Mouse (Mus musculus): ENCODE results near the gene Clec14a. TPM values are rescaled to one million over a fixed set of nuclear protein-coding genes. Genes with fewer than 3 reads are reported as not detected.
"Not testable (repeated sequence)": the region's sequence is repeated elsewhere in the genome, so short reads cannot be mapped to it uniquely, and the experiment has no call there.

Clec14a gene
- polyA plus RNA-seq (2015; fragmentation: Nextera tagmentation; extraction: Ambion mirVana) = 7.5 and 7.6 TPM in 2 replicates

DNA sequence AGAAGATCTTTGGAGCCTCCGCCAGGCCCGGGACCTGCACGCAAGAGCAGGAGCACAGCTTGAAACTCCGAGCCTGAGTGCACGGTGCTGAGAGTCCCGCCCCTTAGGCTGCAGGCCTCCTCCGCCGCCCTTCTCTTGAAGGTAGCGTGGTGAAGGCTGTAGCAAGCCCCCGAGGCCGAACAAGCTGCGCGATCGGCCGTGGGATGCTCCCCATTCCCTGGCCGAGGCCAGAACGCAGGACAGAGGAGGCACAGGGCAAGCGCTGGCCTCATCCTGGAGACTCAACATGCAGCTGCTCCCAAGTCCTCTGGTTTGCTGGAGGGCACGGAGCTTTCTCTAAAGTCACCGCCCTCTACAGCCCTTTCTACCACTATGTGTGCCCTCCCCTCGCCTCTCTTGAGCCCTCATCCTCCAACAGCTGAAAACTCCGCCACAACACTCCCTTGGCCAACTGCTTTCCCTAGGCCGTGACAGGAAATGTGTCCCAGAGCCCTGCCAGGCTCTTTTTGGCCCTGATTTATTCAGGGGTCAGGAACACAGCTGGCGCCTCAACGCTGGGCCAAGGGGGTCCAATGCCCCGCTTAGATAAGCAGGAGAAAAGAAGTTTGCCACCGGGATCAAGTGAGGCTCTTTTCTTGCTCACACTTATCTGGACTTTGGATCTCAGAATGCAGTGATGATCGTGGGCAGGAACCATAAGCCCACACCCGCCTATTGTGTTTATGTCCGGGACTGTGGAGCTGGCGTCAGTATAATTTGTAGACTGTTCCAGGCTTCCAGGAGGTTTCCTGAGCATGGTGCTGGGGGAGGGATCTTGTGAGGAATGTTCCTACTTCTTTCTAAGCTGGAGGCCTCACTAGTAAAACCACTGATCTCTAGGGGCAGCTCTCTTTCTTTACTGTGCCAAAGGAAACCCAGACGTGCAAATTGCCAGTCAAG is at the start of gene Clec14a:
Clec14a (minus strand) TSS at position 728 of the 939 bp plus-strand sequence.
- Histone ChIP-seq H3K4me3 (peak within 1 kb of the TSS; percentile 45), H3K27me3 (peaks cover 7% of the 10 kb centered on the region), H3K27ac (peak within 1 kb of the TSS; percentile 52), H3K36me3 (no peaks in the 10 kb centered on the region), H3K4me1 (replicated peaks) (peaks cover 15% of the 10 kb centered on the region), H3K4me2 (peak within 1 kb of the TSS; percentile 78), H3K9ac (peak within 1 kb of the TSS; percentile 70), H3K9me3 (no peaks in the 10 kb centered on the region)
- peak; percentile 88 for ATAC-seq (ENCODE audit: low FRiP score)
- WGBS = 9% methylated on average over 32 of the region's 32 CpGs

DNA sequence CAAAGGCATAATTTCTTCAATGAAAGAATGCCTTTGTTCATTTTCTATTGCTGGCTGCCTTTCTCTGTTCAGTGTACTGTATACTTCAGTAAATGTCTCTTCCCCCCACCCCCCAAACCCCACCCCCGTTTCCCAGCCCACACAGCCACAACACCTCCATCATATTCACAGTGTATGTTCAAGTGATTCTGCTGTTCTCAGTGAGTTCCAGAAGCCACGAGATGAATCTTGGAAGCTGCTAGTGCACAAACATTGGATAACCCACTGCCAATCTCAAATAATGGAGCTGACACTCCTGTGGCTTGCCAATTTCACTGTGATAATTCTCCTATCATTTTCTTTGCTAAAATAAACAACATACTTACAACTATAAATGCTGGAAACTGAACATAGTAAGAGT is 38.7 kb upstream of the Clec14a start:
- Histone ChIP-seq H3K27ac (no peak overlapping the region), H3K4me1 (replicated peaks) (no peaks in the 10 kb centered on the region), H3K36me3 (no peaks in the 10 kb centered on the region), H3K27me3 (no peaks in the 10 kb centered on the region), H3K4me2 (no peak overlapping the region), H3K9ac (no peak overlapping the region), H3K9me3 (no peaks in the 10 kb centered on the region), H3K4me3 (no peak overlapping the region)
- ATAC-seq (ENCODE audit: low FRiP score) = no peak
- WGBS = 76% methylated on average over 2 of the region's 2 CpGs

- not testable (repeated sequence) for H3K9me3 ChIP-seq; H3K27me3 ChIP-seq; ATAC-seq (ENCODE audit: low FRiP score); H3K9ac ChIP-seq; H3K27ac ChIP-seq; H3K36me3 ChIP-seq; H3K4me2 ChIP-seq; H3K4me3 ChIP-seq; H3K4me1 ChIP-seq (replicated peaks)
- 83% methylated on average over 8 of the region's 8 CpGs for WGBS
Measured at GRCm38 (mm10) chr12:58306402-58306801, 37.3 kb upstream of the Clec14a start.

DNA sequence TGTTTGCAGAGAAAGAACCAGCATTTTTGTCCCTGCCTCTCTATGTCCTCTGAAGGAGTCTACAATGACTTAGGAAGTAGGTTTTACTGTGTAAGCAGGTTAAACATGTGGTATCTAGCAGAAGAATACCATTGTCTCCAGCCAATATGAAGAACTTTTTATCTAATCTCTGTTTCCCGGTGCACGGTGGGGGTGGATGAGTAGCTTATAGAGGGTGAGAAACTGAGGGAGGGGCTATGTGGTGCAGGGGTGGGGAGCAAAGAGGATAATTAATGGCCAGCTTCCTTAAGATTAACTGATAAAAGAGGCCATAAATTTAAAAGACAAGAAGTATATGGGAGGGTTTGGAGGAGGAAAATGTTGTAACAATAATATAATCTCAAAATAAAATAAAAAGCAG is 36.5 kb upstream of the Clec14a start:
- Histone ChIP-seq H3K36me3 (no peaks in the 10 kb centered on the region), H3K9me3 (no peaks in the 10 kb centered on the region), H3K9ac (no peak overlapping the region), H3K4me1 (replicated peaks) (no peaks in the 10 kb centered on the region), H3K4me2 (no peak overlapping the region), H3K4me3 (no peak overlapping the region), H3K27ac (no peak overlapping the region), H3K27me3 (no peaks in the 10 kb centered on the region)
- 78% methylated on average over 2 of the region's 2 CpGs for WGBS
- ATAC-seq (ENCODE audit: low FRiP score) = no peak

GRCm38 (mm10) chr12:58296980-58297379 is 27.9 kb upstream of the Clec14a start:
- no peak for ATAC-seq (ENCODE audit: low FRiP score)
- Histone ChIP-seq H3K9me3 (no peaks in the 10 kb centered on the region), H3K27ac (no peak overlapping the region), H3K4me3 (no peak overlapping the region), H3K27me3 (no peaks in the 10 kb centered on the region), H3K4me2 (no peak overlapping the region), H3K36me3 (no peaks in the 10 kb centered on the region), H3K4me1 (replicated peaks) (no peaks in the 10 kb centered on the region), H3K9ac (no peak overlapping the region)
- WGBS = 78% methylated on average over 6 of the region's 6 CpGs

DNA sequence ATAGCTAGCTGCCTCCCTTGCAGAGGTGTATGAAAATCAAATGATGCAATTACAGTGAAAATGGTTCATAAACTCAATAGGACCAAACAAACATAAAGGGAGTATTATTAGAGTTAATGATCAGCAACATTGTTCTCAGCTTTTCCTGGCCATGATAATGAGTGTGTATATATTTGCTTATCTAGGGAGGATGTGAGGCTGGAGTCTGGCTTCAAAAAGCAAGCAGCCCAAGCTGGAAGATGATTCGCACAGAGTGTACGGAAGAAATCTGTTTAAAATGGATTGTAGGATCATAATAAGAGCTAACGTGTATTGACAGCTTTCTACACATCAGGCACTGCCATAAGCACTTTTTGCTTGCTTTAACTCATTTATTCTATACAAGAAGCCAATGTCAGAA is 16.8 kb upstream of the Clec14a start:
- no peak overlapping the region for H3K4me2 ChIP-seq
- H3K4me1 ChIP-seq (replicated peaks) = no peaks in the 10 kb centered on the region
- no peaks in the 10 kb centered on the region for H3K9me3 ChIP-seq
- H3K9ac ChIP-seq = no peak overlapping the region
- ATAC-seq (ENCODE audit: low FRiP score) = no peak
- H3K27me3 ChIP-seq = no peaks in the 10 kb centered on the region
- WGBS = 89% methylated on average over 3 of the region's 3 CpGs
- H3K36me3 ChIP-seq = no peaks in the 10 kb centered on the region
- H3K27ac ChIP-seq = no peak overlapping the region
- H3K4me3 ChIP-seq = no peak overlapping the region

- no peak overlapping the region for H3K4me2 ChIP-seq
- H3K27me3 ChIP-seq = peaks cover 7% of the 10 kb centered on the region
- H3K36me3 ChIP-seq = no peaks in the 10 kb centered on the region
- H3K4me1 ChIP-seq (replicated peaks) = peaks cover 15% of the 10 kb centered on the region
- no peak overlapping the region for H3K9ac ChIP-seq
- H3K27ac ChIP-seq = no peak overlapping the region
- ATAC-seq (ENCODE audit: low FRiP score) = no peak
- H3K9me3 ChIP-seq = no peaks in the 10 kb centered on the region
- 85% methylated on average over 6 of the region's 6 CpGs for WGBS
- no peak overlapping the region for H3K4me3 ChIP-seq
Measured at GRCm38 (mm10) chr12:58270520-58270919, 1.4 kb upstream of the Clec14a start.

DNA sequence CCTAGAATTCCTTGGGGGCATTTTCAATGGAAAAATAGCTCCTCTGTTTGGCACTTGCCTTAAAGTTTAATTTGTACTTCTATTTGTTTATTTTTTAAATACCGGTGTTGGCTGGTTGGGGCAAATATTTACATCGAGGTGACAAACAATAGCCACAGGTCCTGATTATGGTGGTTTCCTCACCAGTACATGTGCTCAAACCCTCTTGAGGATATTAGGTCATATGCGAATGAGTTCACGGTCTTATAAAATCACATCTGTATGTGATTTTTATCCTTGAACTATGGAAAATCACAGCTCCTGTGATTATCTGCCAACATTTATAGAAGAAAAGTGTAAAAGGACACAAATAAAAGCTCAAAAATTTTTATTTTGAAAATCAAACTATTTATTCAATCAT is 415 bp upstream of the Clec14a start:
- no peak overlapping the region for H3K4me2 ChIP-seq
- ATAC-seq (ENCODE audit: low FRiP score) = no peak
- no peaks in the 10 kb centered on the region for H3K9me3 ChIP-seq
- H3K4me1 ChIP-seq (replicated peaks) = peaks cover 15% of the 10 kb centered on the region
- 75% methylated on average over 4 of the region's 4 CpGs for WGBS
- H3K4me3 ChIP-seq = no peak overlapping the region
- peaks cover 7% of the 10 kb centered on the region for H3K27me3 ChIP-seq
- no peaks in the 10 kb centered on the region for H3K36me3 ChIP-seq
- no peak overlapping the region for H3K9ac ChIP-seq
- no peak overlapping the region for H3K27ac ChIP-seq

DNA sequence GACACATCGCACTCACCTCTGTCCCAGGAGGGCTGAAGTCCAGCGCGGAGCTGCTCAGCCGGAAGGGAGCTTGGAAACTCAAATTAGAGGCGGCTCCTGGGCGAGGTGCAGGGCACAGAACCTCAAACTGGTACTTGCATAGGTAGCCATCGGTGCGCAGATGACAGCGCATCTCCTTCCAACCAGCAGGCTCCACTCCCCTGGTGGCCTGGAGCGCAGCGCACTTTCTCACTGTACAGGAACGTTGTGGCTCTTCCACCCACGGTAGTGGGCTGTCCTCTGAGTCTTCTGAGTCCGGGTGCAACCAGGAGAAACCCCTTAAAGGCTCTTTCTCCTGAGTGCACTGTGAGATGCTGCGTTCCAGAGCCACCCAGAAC is 916 bp downstream of the Clec14a start:
- no peaks in the 10 kb centered on the region for H3K36me3 ChIP-seq
- no peaks in the 10 kb centered on the region for H3K9me3 ChIP-seq
- 6% methylated on average over 15 of the region's 15 CpGs for WGBS
- ATAC-seq (ENCODE audit: low FRiP score) = peak; percentile 87
- H3K4me3 ChIP-seq = peak overlapping the region; percentile 45
- H3K27ac ChIP-seq = peak overlapping the region; percentile 52
- peak overlapping the region; percentile 78 for H3K4me2 ChIP-seq
- peaks cover 15% of the 10 kb centered on the region for H3K4me1 ChIP-seq (replicated peaks)
- H3K27me3 ChIP-seq = peaks cover 7% of the 10 kb centered on the region
- H3K9ac ChIP-seq = peak overlapping the region; percentile 70

DNA sequence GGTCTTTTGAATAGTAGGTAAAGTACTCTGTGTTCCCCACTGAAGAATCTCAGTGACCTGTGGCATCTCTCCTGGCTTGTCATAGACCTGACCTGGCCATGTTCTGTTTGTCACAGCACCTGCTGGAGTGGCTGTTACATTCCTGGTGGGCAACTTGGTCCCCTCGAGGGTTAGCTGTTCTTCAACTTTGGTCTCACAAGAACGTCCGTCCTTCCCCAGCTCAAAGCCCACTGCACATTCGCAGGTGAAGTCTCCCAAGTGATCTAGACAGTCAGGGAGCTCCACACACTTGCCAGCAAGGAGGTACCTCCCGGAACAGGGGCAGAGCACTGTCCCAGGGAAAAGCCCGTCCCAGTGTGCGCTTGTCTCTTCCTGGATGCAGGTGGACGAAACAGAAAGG is 1.3 kb downstream of the Clec14a start:
- Histone ChIP-seq H3K4me3 (peak overlapping the region; percentile 45), H3K4me1 (replicated peaks) (peaks cover 15% of the 10 kb centered on the region), H3K4me2 (peak overlapping the region; percentile 78), H3K27ac (peak overlapping the region; percentile 52), H3K36me3 (no peaks in the 10 kb centered on the region), H3K9me3 (no peaks in the 10 kb centered on the region), H3K27me3 (peaks cover 7% of the 10 kb centered on the region), H3K9ac (peak overlapping the region; percentile 70; the same call in 1 of the 2 replicates)
- WGBS = 35% methylated on average over 8 of the region's 8 CpGs
- ATAC-seq (ENCODE audit: low FRiP score) = no peak

GRCm38 (mm10) chr12:58251901-58252300 is 17.2 kb downstream of the Clec14a start:
- Histone ChIP-seq H3K4me1 (replicated peaks) (no peaks in the 10 kb centered on the region), H3K4me2 (no peak overlapping the region), H3K27ac (no peak overlapping the region), H3K4me3 (no peak overlapping the region), H3K36me3 (no peaks in the 10 kb centered on the region), H3K9ac (no peak overlapping the region), H3K9me3 (no peaks in the 10 kb centered on the region), H3K27me3 (no peaks in the 10 kb centered on the region)
- no peak for ATAC-seq (ENCODE audit: low FRiP score)
- WGBS = 97% methylated on average over 1 of the region's 1 CpGs

GRCm38 (mm10) chr12:58232489-58232888 is 36.6 kb downstream of the Clec14a start:
- Histone ChIP-seq H3K9ac (no peak overlapping the region), H3K36me3 (no peaks in the 10 kb centered on the region), H3K4me1 (replicated peaks) (no peaks in the 10 kb centered on the region), H3K4me3 (no peak overlapping the region), H3K27me3 (no peaks in the 10 kb centered on the region), H3K27ac (no peak overlapping the region), H3K4me2 (no peak overlapping the region), H3K9me3 (no peaks in the 10 kb centered on the region)
- ATAC-seq (ENCODE audit: low FRiP score) = no peak
- WGBS = 89% methylated on average over 2 of the region's 2 CpGs

DNA sequence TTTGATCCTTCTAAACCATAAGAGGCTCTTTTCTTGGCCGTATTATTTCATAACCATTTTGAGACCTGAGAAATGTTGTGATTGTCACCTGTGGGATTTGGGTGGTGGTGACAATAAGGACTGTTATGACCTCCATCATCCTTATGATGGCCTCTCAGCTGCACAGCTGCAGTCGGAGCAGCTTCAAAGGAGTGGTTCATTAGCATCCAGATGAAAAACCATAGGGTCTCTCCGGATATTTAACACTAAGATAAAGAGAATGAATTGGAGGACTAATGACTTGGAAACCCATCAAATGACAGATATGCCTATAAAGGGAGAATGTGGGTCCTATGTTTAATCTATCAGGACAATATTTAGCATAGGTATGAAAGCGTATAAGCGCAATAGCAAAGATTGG is 43.4 kb downstream of the Clec14a start:
- H3K9me3 ChIP-seq = no peaks in the 10 kb centered on the region
- H3K4me3 ChIP-seq = no peak overlapping the region
- no peaks in the 10 kb centered on the region for H3K36me3 ChIP-seq
- no peaks in the 10 kb centered on the region for H3K4me1 ChIP-seq (replicated peaks)
- no peak overlapping the region for H3K27ac ChIP-seq
- H3K27me3 ChIP-seq = no peaks in the 10 kb centered on the region
- ATAC-seq (ENCODE audit: low FRiP score) = no peak
- no peak overlapping the region for H3K9ac ChIP-seq
- WGBS = 63% methylated on average over 5 of the region's 5 CpGs
- H3K4me2 ChIP-seq = no peak overlapping the region
